Mouse (Mus musculus) liver, adult 2 months (tissue): ENCODE measurements at regions not wholly inside any gene's neighbourhood (a gene's known extent, or its start where the extent isn't known, plus 50 kb on each side); places are given as distances from the start of the nearest gene placed in this dataset.

Source experiments
- CTCF ChIP-seq: fragments of 200-500 bp; IDR thresholded peaks from 2 replicates; pipeline ENCODE4 v1.5.1; 2011; ENCODE audit warnings: low read depth, low read length, control low read depth
- POLR2A ChIP-seq: fragments of 200-500 bp; IDR thresholded peaks from 2 replicates; pipeline ENCODE4 v1.6.1; 2011; ENCODE audit warnings: low read length, control low read depth; ENCODE audit not compliant: insufficient read depth; ENCODE audit errors: extremely low read depth

DNA sequence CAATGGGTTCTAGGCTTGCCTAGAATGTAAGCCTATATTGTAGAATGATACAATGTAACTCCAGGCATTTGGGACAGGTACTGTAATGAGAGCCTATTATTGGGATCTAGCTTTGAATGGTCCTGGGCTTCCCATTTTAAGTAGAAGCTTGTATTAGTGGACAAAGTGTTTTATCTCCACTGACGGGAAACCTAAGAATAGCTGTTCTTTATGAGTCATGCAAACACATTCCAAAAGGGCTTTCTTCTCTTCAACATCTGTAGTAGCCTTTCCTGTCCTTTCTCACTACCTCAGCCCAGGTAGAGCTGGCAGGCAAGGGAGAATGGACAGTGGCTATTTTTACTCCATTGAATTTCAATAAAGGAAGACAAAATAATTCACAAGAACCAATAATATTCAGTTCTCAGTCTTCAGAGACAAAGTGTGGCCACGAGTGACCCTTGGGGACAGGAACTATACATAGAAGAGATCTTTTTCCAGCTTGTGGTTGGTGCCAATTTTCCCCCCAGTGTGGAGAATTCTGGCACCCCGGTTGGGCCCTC, 82.8 kb downstream of the Csl start:
- no peak for TF ChIP-seq POLR2A
- no peak for TF ChIP-seq CTCF
